In genomic region chr8:119588844-119589243, GRCm38 (mm10) we compare ENCODE assay signal across 19 mouse cellular contexts. TPM values are rescaled to one million over a fixed set of nuclear protein-coding genes. Genes with fewer than 3 reads are reported as not detected.
DNase-seq lines count a peak whose midpoint lies in the region; ATAC-seq and TF ChIP-seq lines count a peak whose summit lies in the region.
"Had no signal": no experiment of that assay in that cellular context is flagged by ENCODE, and none has a peak within 500 bp of the region (broad histone marks: within the 10 kb centered on the region; RNA-seq: fewer than 3 reads in every experiment).

No protein-coding gene starts in this region.

- 0 out of 2 replicates have a peak, but pooled peaks have one; percentile 21 for TF ChIP-seq EP300 in ES-Bruce4 (IDR thresholded peaks at IDR 0.05; ENCODE audit: insufficient read depth, low read depth, low read length)

- peak overlapping the region; percentile 86 for H3K27ac ChIP-seq in heart, embryonic 12.5 days (ENCODE audit: poor library complexity, severe bottlenecking)
- H3K27ac ChIP-seq in midbrain, embryonic 10.5 days (replicated peaks): no peak overlapping the region
- no peak overlapping the region for H3K27ac ChIP-seq in midbrain, postnatal 0 days (ENCODE audit: low read depth, low read length)
- H3K27ac ChIP-seq in ES-Bruce4 (ENCODE audit: insufficient read depth, low read length): no peak overlapping the region
- no peak overlapping the region for H3K27ac ChIP-seq in limb, embryonic 11.5 days (replicated peaks; ENCODE audit: low read depth, low read length)
- H3K27ac ChIP-seq: hindbrain, embryonic 15.5 days; stomach, embryonic 15.5 days had no signal

- no peak for TF ChIP-seq POLR2A in ES-Bruce4 (IDR thresholded peaks at IDR 0.05; ENCODE audit: insufficient read depth, low read length)

- no peaks in the 10 kb centered on the region; the same call in 1 of the 2 replicates for H3K9me3 ChIP-seq in heart, embryonic 12.5 days (replicated peaks)
- H3K9me3 ChIP-seq in midbrain, embryonic 10.5 days (replicated peaks): no peaks in the 10 kb centered on the region
- no peaks in the 10 kb centered on the region for H3K9me3 ChIP-seq in midbrain, postnatal 0 days (ENCODE audit: low read length)
- H3K9me3 ChIP-seq in ES-Bruce4 (replicated peaks; ENCODE audit: control insufficient read depth, insufficient read depth, low read length, poor library complexity, severe bottlenecking): peaks cover 12% of the 10 kb centered on the region
- H3K9me3 ChIP-seq in limb, embryonic 11.5 days (ENCODE audit: control insufficient read depth, low read length): no peaks in the 10 kb centered on the region
- H3K9me3 ChIP-seq: hindbrain, embryonic 15.5 days; stomach, embryonic 15.5 days had no signal

- intact Hi-C loops in heart, postnatal 36 days (cut with DNase I): no loop called here

- no peak overlapping the region; the same call in 1 of the 2 replicates for H3K9ac ChIP-seq in heart, embryonic 12.5 days
- no peak overlapping the region for H3K9ac ChIP-seq in midbrain, postnatal 0 days (replicated peaks; ENCODE audit: low read length, poor library complexity, severe bottlenecking)
- H3K9ac ChIP-seq in ES-Bruce4 (ENCODE audit: low read depth, poor library complexity, severe bottlenecking): no peak overlapping the region
- H3K9ac ChIP-seq in limb, embryonic 11.5 days (ENCODE audit: low read length): no peak overlapping the region
- H3K9ac ChIP-seq: forebrain, postnatal 0 days; hindbrain, embryonic 15.5 days; lung, embryonic 14.5 days; stomach, embryonic 15.5 days had no signal

- no peaks in the 10 kb centered on the region for H3K36me3 ChIP-seq in heart, embryonic 12.5 days
- H3K36me3 ChIP-seq in midbrain, embryonic 10.5 days: no peaks in the 10 kb centered on the region
- H3K36me3 ChIP-seq in midbrain, postnatal 0 days (ENCODE audit: insufficient read depth, low read length): no peaks in the 10 kb centered on the region
- no peaks in the 10 kb centered on the region for H3K36me3 ChIP-seq in ES-Bruce4 (ENCODE audit: control insufficient read depth, insufficient read depth, low read length, poor library complexity, severe bottlenecking)
- no peaks in the 10 kb centered on the region for H3K36me3 ChIP-seq in limb, embryonic 11.5 days (ENCODE audit: control insufficient read depth, insufficient read depth, low read length)
- H3K36me3 ChIP-seq: hindbrain, embryonic 15.5 days; stomach, embryonic 15.5 days had no signal

- peaks cover 49% of the 10 kb centered on the region for H3K4me1 ChIP-seq in heart, embryonic 12.5 days (replicated peaks)
- peaks cover 24% of the 10 kb centered on the region for H3K4me1 ChIP-seq in midbrain, embryonic 10.5 days
- H3K4me1 ChIP-seq in midbrain, postnatal 0 days (ENCODE audit: insufficient read depth, low read length): no peaks in the 10 kb centered on the region
- H3K4me1 ChIP-seq in ES-Bruce4 (ENCODE audit: control insufficient read depth, insufficient read depth, low read length): peaks cover 4% of the 10 kb centered on the region
- 0 out of 2 replicates have a peak, but pooled peaks cover 4% of the 10 kb centered on the region for H3K4me1 ChIP-seq in limb, embryonic 11.5 days (ENCODE audit: control insufficient read depth, insufficient read depth, low read length)
- H3K4me1 ChIP-seq: hindbrain, embryonic 15.5 days had no signal

- peaks cover 8% of the 10 kb centered on the region; the same call in 1 of the 2 replicates for H3K27me3 ChIP-seq in heart, embryonic 12.5 days (replicated peaks)
- peaks cover 8% of the 10 kb centered on the region for H3K27me3 ChIP-seq in midbrain, embryonic 10.5 days (ENCODE audit: low read depth, poor library complexity, severe bottlenecking)
- no peaks in the 10 kb centered on the region for H3K27me3 ChIP-seq in midbrain, postnatal 0 days (ENCODE audit: insufficient read depth, low read length)
- H3K27me3 ChIP-seq in ES-Bruce4 (ENCODE audit: control insufficient read depth, insufficient read depth, low read length, poor library complexity, severe bottlenecking): no peaks in the 10 kb centered on the region
- H3K27me3 ChIP-seq in limb, embryonic 11.5 days (ENCODE audit: control insufficient read depth, insufficient read depth, low read length): no peaks in the 10 kb centered on the region
- H3K27me3 ChIP-seq: hindbrain, embryonic 15.5 days; stomach, embryonic 15.5 days had no signal

- peak overlapping the region; percentile 37 for H3K4me2 ChIP-seq in heart, embryonic 12.5 days
- no peak overlapping the region for H3K4me2 ChIP-seq in midbrain, postnatal 0 days (ENCODE audit: low read depth, low read length, poor library complexity, severe bottlenecking)
- no peak overlapping the region for H3K4me2 ChIP-seq in limb, embryonic 11.5 days (ENCODE audit: low read depth, severe bottlenecking)
- H3K4me2 ChIP-seq: hindbrain, embryonic 15.5 days; lung, embryonic 14.5 days; stomach, embryonic 15.5 days had no signal

- no peak for DNase-seq in heart, postnatal 36 days
- peak; percentile 31 for DNase-seq in midbrain, embryonic 10.5 days (ENCODE audit: low spot score)
- DNase-seq in midbrain, postnatal 0 days (ENCODE audit: low spot score): no peak
- DNase-seq in limb, embryonic 11.5 days (ENCODE audit: low spot score): peak; percentile 55
- no peak for DNase-seq in left cerebral cortex, adult 11 months (ENCODE audit: low spot score)
- no peak for DNase-seq in adrenal gland, postnatal 10 days
- DNase-seq: cerebellum, postnatal 36 days; forebrain, postnatal 0 days; gastrocnemius, postnatal 36 days; kidney, adult 2 months; liver; lung, embryonic 14.5 days; thymus, postnatal 36 days had no signal

- peak; percentile 74 for ATAC-seq in heart, embryonic 12.5 days (ENCODE audit: insufficient number of reproducible peaks, low FRiP score)
- no peak for ATAC-seq in midbrain, postnatal 0 days (ENCODE audit: low FRiP score)
- 0 out of 2 replicates have a peak, but pooled peaks have one; percentile 62 for ATAC-seq in limb, embryonic 11.5 days (ENCODE audit: insufficient number of reproducible peaks, low FRiP score, low TSS enrichment, low read depth)
- ATAC-seq: forebrain, postnatal 0 days had no signal

- H3K4me3 ChIP-seq in heart, embryonic 12.5 days: no peak overlapping the region
- no peak overlapping the region for H3K4me3 ChIP-seq in midbrain, embryonic 10.5 days
- no peak overlapping the region for H3K4me3 ChIP-seq in midbrain, postnatal 0 days (ENCODE audit: low read depth, low read length)
- no peak overlapping the region for H3K4me3 ChIP-seq in ES-Bruce4 (ENCODE audit: low read depth, low read length)
- H3K4me3 ChIP-seq in limb, embryonic 11.5 days (ENCODE audit: low read depth, low read length): no peak overlapping the region
- H3K4me3 ChIP-seq: hindbrain, embryonic 15.5 days; stomach, embryonic 15.5 days had no signal

- 12% methylated on average over 10 of the region's 10 CpGs for WGBS in heart, embryonic 12.5 days
- WGBS in midbrain, embryonic 10.5 days: 25% methylated on average over 10 of the region's 10 CpGs
- WGBS in midbrain, postnatal 0 days: 20% methylated on average over 10 of the region's 10 CpGs
- 21% methylated on average over 10 of the region's 10 CpGs for WGBS in limb, embryonic 11.5 days

- no peak for TF ChIP-seq CTCF in midbrain, postnatal 0 days (IDR thresholded peaks at IDR 0.05)
- TF ChIP-seq CTCF in ES-Bruce4 (IDR thresholded peaks at IDR 0.05; ENCODE audit: low read depth, low read length): no peak

RNA-seq across cellular contexts. Expression of gene Dnaaf1, which starts 13.8 kb away (rescaled TPM):
- polyA plus RNA-seq in heart, embryonic 12.5 days (2016; fragmentation: Nextera tagmentation; extraction: Ambion mirVana): 0.18 and 0.23 TPM in 2 replicates
- total RNA-seq in heart, postnatal 36 days (2021): not detected
- 0.19 and 0.30 TPM in 2 replicates for polyA plus RNA-seq in midbrain, embryonic 10.5 days (2016; fragmentation: Nextera tagmentation; extraction: Ambion mirVana)
- 0.47 and 1.1 TPM in 2 replicates for total RNA-seq in midbrain, postnatal 0 days (2014; rRNA removed)
- 0.51 and 0.60 TPM in 2 replicates for polyA plus RNA-seq in midbrain, postnatal 0 days (2015; fragmentation: Nextera tagmentation; extraction: Ambion mirVana)
- polyA plus RNA-seq in ES-Bruce4 (2011; ENCODE audit: insufficient read depth, insufficient read length, low read depth, missing spikeins): 0.28 TPM in 1 of 2 replicates, not detected in the other
- 0.09 TPM in 1 of 2 replicates, not detected in the other for polyA plus RNA-seq in limb, embryonic 11.5 days (2014; fragmentation: Nextera tagmentation; extraction: Ambion mirVana)
- total RNA-seq in adrenal gland, postnatal 10 days (2021): not detected
- total RNA-seq: forebrain, postnatal 0 days; gastrocnemius, postnatal 36 days had no signal
- polyA plus RNA-seq: lung, embryonic 14.5 days had no signal

RNA-seq across cellular contexts. Expression of gene Hsdl1, which starts 13.9 kb away (rescaled TPM):
- polyA plus RNA-seq in heart, embryonic 12.5 days (2016; fragmentation: Nextera tagmentation; extraction: Ambion mirVana): 38.3 and 41.9 TPM in 2 replicates
- total RNA-seq in heart, postnatal 36 days (2021): 10 to 100 TPM; 19.1 to 21.1 TPM
- polyA plus RNA-seq in midbrain, embryonic 10.5 days (2016; fragmentation: Nextera tagmentation; extraction: Ambion mirVana): 73.0 and 88.9 TPM in 2 replicates
- total RNA-seq in midbrain, postnatal 0 days (2014; rRNA removed): 164 and 176 TPM in 2 replicates
- polyA plus RNA-seq in midbrain, postnatal 0 days (2015; fragmentation: Nextera tagmentation; extraction: Ambion mirVana): 164 and 174 TPM in 2 replicates
- 19.2 and 20.6 TPM in 2 replicates for polyA plus RNA-seq in ES-Bruce4 (2011; ENCODE audit: insufficient read depth, insufficient read length, low read depth, missing spikeins)
- polyA plus RNA-seq in limb, embryonic 11.5 days (2014; fragmentation: Nextera tagmentation; extraction: Ambion mirVana): 30.1 and 33.9 TPM in 2 replicates
- total RNA-seq in adrenal gland, postnatal 10 days (2021): 10 to 100 TPM; 24.8 to 28.0 TPM

RNA-seq across cellular contexts. Expression of gene Taf1c, which starts 16.2 kb away (rescaled TPM):
- polyA plus RNA-seq in heart, embryonic 12.5 days (2016; fragmentation: Nextera tagmentation; extraction: Ambion mirVana): 8.1 and 8.6 TPM in 2 replicates
- total RNA-seq in heart, postnatal 36 days (2021): 1 to 10 TPM; 3.6 to 3.8 TPM
- 15.3 and 16.7 TPM in 2 replicates for polyA plus RNA-seq in midbrain, embryonic 10.5 days (2016; fragmentation: Nextera tagmentation; extraction: Ambion mirVana)
- 20.1 and 22.5 TPM in 2 replicates for total RNA-seq in midbrain, postnatal 0 days (2014; rRNA removed)
- 9.6 and 10.2 TPM in 2 replicates for polyA plus RNA-seq in midbrain, postnatal 0 days (2015; fragmentation: Nextera tagmentation; extraction: Ambion mirVana)
- polyA plus RNA-seq in ES-Bruce4 (2011; ENCODE audit: insufficient read depth, insufficient read length, low read depth, missing spikeins): 7.3 and 7.5 TPM in 2 replicates
- 11.4 and 12.8 TPM in 2 replicates for polyA plus RNA-seq in limb, embryonic 11.5 days (2014; fragmentation: Nextera tagmentation; extraction: Ambion mirVana)
- total RNA-seq in adrenal gland, postnatal 10 days (2021): 10 to 100 TPM; 10.1 to 13.0 TPM

RNA-seq across cellular contexts. Expression of gene Adad2, which starts 23.7 kb away (rescaled TPM):
- polyA plus RNA-seq in heart, embryonic 12.5 days (2016; fragmentation: Nextera tagmentation; extraction: Ambion mirVana): 0.09 TPM in 1 of 2 replicates, not detected in the other
- not detected for total RNA-seq in heart, postnatal 36 days (2021)
- polyA plus RNA-seq in midbrain, embryonic 10.5 days (2016; fragmentation: Nextera tagmentation; extraction: Ambion mirVana): 0.28 TPM in 1 of 2 replicates, not detected in the other
- 0.33 and 1.0 TPM in 2 replicates for total RNA-seq in midbrain, postnatal 0 days (2014; rRNA removed)
- polyA plus RNA-seq in midbrain, postnatal 0 days (2015; fragmentation: Nextera tagmentation; extraction: Ambion mirVana): 0.22 and 0.23 TPM in 2 replicates
- 1.7 and 2.0 TPM in 2 replicates for polyA plus RNA-seq in ES-Bruce4 (2011; ENCODE audit: insufficient read depth, insufficient read length, low read depth, missing spikeins)
- polyA plus RNA-seq in limb, embryonic 11.5 days (2014; fragmentation: Nextera tagmentation; extraction: Ambion mirVana): 0.09 and 0.18 TPM in 2 replicates
- not detected for total RNA-seq in adrenal gland, postnatal 10 days (2021)
- total RNA-seq: adrenal gland, postnatal 4 days; forebrain, postnatal 0 days; MEL had no signal
- polyA plus RNA-seq: kidney, adult 2 months; lung, embryonic 14.5 days; stomach, embryonic 15.5 days had no signal

RNA-seq across cellular contexts. Expression of gene Mbtps1, which starts 30.3 kb away (rescaled TPM):
- 98.5 and 99.4 TPM in 2 replicates for polyA plus RNA-seq in heart, embryonic 12.5 days (2016; fragmentation: Nextera tagmentation; extraction: Ambion mirVana)
- total RNA-seq in heart, postnatal 36 days (2021): 10 to 100 TPM; 39.7 to 41.3 TPM
- 111 and 112 TPM in 2 replicates for polyA plus RNA-seq in midbrain, embryonic 10.5 days (2016; fragmentation: Nextera tagmentation; extraction: Ambion mirVana)
- total RNA-seq in midbrain, postnatal 0 days (2014; rRNA removed): 68.8 and 72.7 TPM in 2 replicates
- 45.5 and 46.0 TPM in 2 replicates for polyA plus RNA-seq in midbrain, postnatal 0 days (2015; fragmentation: Nextera tagmentation; extraction: Ambion mirVana)
- 117 and 118 TPM in 2 replicates for polyA plus RNA-seq in ES-Bruce4 (2011; ENCODE audit: insufficient read depth, insufficient read length, low read depth, missing spikeins)
- polyA plus RNA-seq in limb, embryonic 11.5 days (2014; fragmentation: Nextera tagmentation; extraction: Ambion mirVana): 116 and 126 TPM in 2 replicates
- 100 to 1,000 TPM; 103 to 114 TPM for total RNA-seq in adrenal gland, postnatal 10 days (2021)

Comparison
In these comparisons a context has a peak if more than half of its experiments do, and no peak if none do; other contexts are left out.
1. DNase-seq: peak in midbrain, embryonic 10.5 days (single experiment) and limb, embryonic 11.5 days (single experiment); none in heart, postnatal 36 days (0 of 2), midbrain, postnatal 0 days (single experiment), left cerebral cortex, adult 11 months (single experiment) and adrenal gland, postnatal 10 days (single experiment).